23 mouse cellular contexts compared by ENCODE assay signal in genomic region chr1:189108260-189109035, GRCm38 (mm10).
DNase-seq lines count a peak whose midpoint lies in the region; ATAC-seq and TF ChIP-seq lines count a peak whose summit lies in the region.
"Had no signal": no experiment of that assay in that cellular context is flagged by ENCODE, and none has a peak within 500 bp of the region (broad histone marks: within the 10 kb centered on the region; RNA-seq: fewer than 3 reads in every experiment).

No protein-coding gene starts in this region.

- H3K36me3 ChIP-seq in heart, embryonic 13.5 days: no peaks in the 10 kb centered on the region
- H3K36me3 ChIP-seq in heart, embryonic 11.5 days (ENCODE audit: control insufficient read depth, insufficient read depth, low read length): no peaks in the 10 kb centered on the region
- no peaks in the 10 kb centered on the region for H3K36me3 ChIP-seq in kidney, postnatal 0 days (ENCODE audit: insufficient read depth, low read length)
- no peaks in the 10 kb centered on the region for H3K36me3 ChIP-seq in lung, embryonic 16.5 days (ENCODE audit: control insufficient read depth, insufficient read depth, low read length)
- H3K36me3 ChIP-seq in stomach, postnatal 0 days (ENCODE audit: control insufficient read depth, insufficient read depth, low read length): no peaks in the 10 kb centered on the region
- H3K36me3 ChIP-seq: G1E; heart, embryonic 12.5 days; hindbrain, embryonic 10.5 days; hindbrain, embryonic 15.5 days; midbrain, embryonic 12.5 days; neural tube, embryonic 12.5 days had no signal

- H3K27me3 ChIP-seq in heart, embryonic 13.5 days (replicated peaks): no peaks in the 10 kb centered on the region
- no peaks in the 10 kb centered on the region for H3K27me3 ChIP-seq in heart, embryonic 11.5 days (ENCODE audit: control insufficient read depth, insufficient read depth, low read length)
- H3K27me3 ChIP-seq in kidney, postnatal 0 days (ENCODE audit: insufficient read depth, low read length): no peaks in the 10 kb centered on the region
- H3K27me3 ChIP-seq in lung, embryonic 16.5 days (ENCODE audit: control insufficient read depth, insufficient read depth, low read depth, low read length): no peaks in the 10 kb centered on the region
- no peaks in the 10 kb centered on the region for H3K27me3 ChIP-seq in stomach, postnatal 0 days (ENCODE audit: control insufficient read depth, insufficient read depth, low read length)
- H3K27me3 ChIP-seq: heart, embryonic 12.5 days; hindbrain, embryonic 15.5 days; midbrain, embryonic 12.5 days; neural tube, embryonic 12.5 days had no signal

- no peak overlapping the region for H3K4me2 ChIP-seq in heart, embryonic 13.5 days
- H3K4me2 ChIP-seq in heart, embryonic 11.5 days: no peak overlapping the region
- H3K4me2 ChIP-seq in kidney, postnatal 0 days (ENCODE audit: low read length): no peak overlapping the region
- H3K4me2 ChIP-seq in lung, embryonic 16.5 days (ENCODE audit: low read depth, low read length): 0 out of 2 replicates have a peak overlapping the region, but pooled peaks have one; percentile 5
- no peak overlapping the region for H3K4me2 ChIP-seq in stomach, postnatal 0 days (replicated peaks; ENCODE audit: low read depth)
- H3K4me2 ChIP-seq: heart, embryonic 12.5 days had no signal

- 0 out of 2 replicates have a peak overlapping the region, but pooled peaks have one; percentile 12 for H3K27ac ChIP-seq in heart, embryonic 13.5 days (replicated peaks)
- no peak overlapping the region for H3K27ac ChIP-seq in heart, embryonic 11.5 days (ENCODE audit: low read depth, low read length)
- H3K27ac ChIP-seq in kidney, postnatal 0 days: peak overlapping the region; percentile 75
- H3K27ac ChIP-seq in lung, embryonic 16.5 days (ENCODE audit: low read length): peak overlapping the region; percentile 90
- H3K27ac ChIP-seq in stomach, postnatal 0 days (replicated peaks): 0 out of 2 replicates have a peak overlapping the region, but pooled peaks have one; percentile 30
- H3K27ac ChIP-seq: hindbrain, embryonic 10.5 days; hindbrain, embryonic 15.5 days; liver, embryonic 14.5 days; midbrain, embryonic 12.5 days; neural tube, embryonic 12.5 days had no signal

- intact Hi-C loops in gastrocnemius, postnatal 14 days (cut with DNase I; ENCODE audit: low total_unique reads): no loop called here

- no peak overlapping the region for H3K4me3 ChIP-seq in heart, embryonic 13.5 days
- no peak overlapping the region for H3K4me3 ChIP-seq in heart, embryonic 11.5 days (ENCODE audit: low read depth, low read length)
- H3K4me3 ChIP-seq in kidney, postnatal 0 days (replicated peaks; ENCODE audit: low read depth, low read length): no peak overlapping the region
- H3K4me3 ChIP-seq in lung, embryonic 16.5 days (ENCODE audit: low read length): no peak overlapping the region
- H3K4me3 ChIP-seq in stomach, postnatal 0 days (ENCODE audit: low read depth, low read length): no peak overlapping the region
- H3K4me3 ChIP-seq: heart, embryonic 12.5 days; hindbrain, embryonic 10.5 days; hindbrain, embryonic 15.5 days; midbrain, embryonic 12.5 days; myocyte; neural tube, embryonic 12.5 days had no signal

- no peak overlapping the region for H3K9ac ChIP-seq in heart, embryonic 13.5 days
- no peak overlapping the region for H3K9ac ChIP-seq in heart, embryonic 11.5 days (ENCODE audit: low read depth, low read length)
- H3K9ac ChIP-seq in kidney, postnatal 0 days (ENCODE audit: low read depth, low read length): no peak overlapping the region
- no peak overlapping the region for H3K9ac ChIP-seq in lung, embryonic 16.5 days (ENCODE audit: low read length)
- no peak overlapping the region for H3K9ac ChIP-seq in stomach, postnatal 0 days (ENCODE audit: low read length)
- H3K9ac ChIP-seq: heart, embryonic 12.5 days; hindbrain, embryonic 15.5 days; liver, embryonic 14.5 days; midbrain, embryonic 12.5 days; neural tube, embryonic 12.5 days had no signal

- ATAC-seq in heart, embryonic 13.5 days (ENCODE audit: extremely low read depth, insufficient number of reproducible peaks, low FRiP score, low TSS enrichment): no peak
- ATAC-seq in heart, embryonic 11.5 days (replicated peaks; ENCODE audit: insufficient number of reproducible peaks, low FRiP score, low TSS enrichment): no peak
- no peak for ATAC-seq in kidney, postnatal 0 days (replicated peaks; ENCODE audit: low FRiP score, low read depth)
- ATAC-seq in lung, embryonic 16.5 days (ENCODE audit: low read depth): peak; percentile 89
- ATAC-seq in stomach, postnatal 0 days (ENCODE audit: low FRiP score, low TSS enrichment): no peak
- ATAC-seq: forebrain, embryonic 14.5 days; inflammation-experienced regulatory T-cells, adult 6 months had no signal

- H3K9me3 ChIP-seq in heart, embryonic 13.5 days: no peaks in the 10 kb centered on the region
- H3K9me3 ChIP-seq in heart, embryonic 11.5 days (replicated peaks; ENCODE audit: control insufficient read depth, low read length): no peaks in the 10 kb centered on the region
- H3K9me3 ChIP-seq in kidney, postnatal 0 days (replicated peaks; ENCODE audit: low read length): no peaks in the 10 kb centered on the region
- H3K9me3 ChIP-seq in lung, embryonic 16.5 days (ENCODE audit: control insufficient read depth, low read length): no peaks in the 10 kb centered on the region
- H3K9me3 ChIP-seq in stomach, postnatal 0 days (ENCODE audit: control insufficient read depth, low read length): no peaks in the 10 kb centered on the region
- H3K9me3 ChIP-seq: heart, embryonic 12.5 days; hindbrain, embryonic 10.5 days; hindbrain, embryonic 15.5 days; midbrain, embryonic 12.5 days; neural tube, embryonic 12.5 days had no signal

- H3K4me1 ChIP-seq in heart, embryonic 13.5 days: no peaks in the 10 kb centered on the region
- H3K4me1 ChIP-seq in heart, embryonic 11.5 days (ENCODE audit: control insufficient read depth, insufficient read depth, low read length): no peaks in the 10 kb centered on the region
- H3K4me1 ChIP-seq in kidney, postnatal 0 days (replicated peaks; ENCODE audit: insufficient read depth, low read length): no peaks in the 10 kb centered on the region
- peaks cover 6% of the 10 kb centered on the region for H3K4me1 ChIP-seq in lung, embryonic 16.5 days (replicated peaks; ENCODE audit: control insufficient read depth, insufficient read depth, low read length)
- no peaks in the 10 kb centered on the region for H3K4me1 ChIP-seq in stomach, postnatal 0 days (replicated peaks; ENCODE audit: control insufficient read depth, insufficient read depth)
- H3K4me1 ChIP-seq: heart, embryonic 12.5 days; hindbrain, embryonic 15.5 days had no signal

- peak; percentile 58 for DNase-seq in kidney, postnatal 0 days (ENCODE audit: low spot score)
- no peak for DNase-seq in kidney, adult 18-20 months
- no peak for DNase-seq in lung, postnatal 36 days
- no peak for DNase-seq in stomach, postnatal 0 days (ENCODE audit: low spot score)
- DNase-seq in gastrocnemius, postnatal 14 days: no peak
- DNase-seq: adrenal gland, adult 8-10 months; cerebellum, adult 8-10 months; gastrocnemius, postnatal 25 days; liver; thymus, postnatal 14 days had no signal

- TF ChIP-seq CTCF in kidney, postnatal 0 days (IDR thresholded peaks at IDR 0.05; ENCODE audit: low read depth): no peak
- no peak for TF ChIP-seq CTCF in stomach, postnatal 0 days (IDR thresholded peaks at IDR 0.05; ENCODE audit: low read depth)

- no peak for TF ChIP-seq EP300 in stomach, postnatal 0 days (optimal IDR thresholded peaks at IDR 0.05)

- 65% methylated on average over 8 of the region's 8 CpGs for WGBS in heart, embryonic 13.5 days
- 69% methylated on average over 8 of the region's 8 CpGs for WGBS in heart, embryonic 11.5 days (ENCODE audit: insufficient replicate concordance)
- WGBS in kidney, postnatal 0 days: 34% methylated on average over 8 of the region's 8 CpGs
- 39% methylated on average over 8 of the region's 8 CpGs for WGBS in lung, embryonic 16.5 days
- 35% methylated on average over 8 of the region's 8 CpGs for WGBS in stomach, postnatal 0 days
